Mouse (Mus musculus) heart, embryonic 15.5 days (tissue): ENCODE data around the gene Gnat2. TPM values are rescaled to one million over a fixed set of nuclear protein-coding genes. Genes with fewer than 3 reads are reported as not detected.

Source experiments
- ATAC-seq: fragments of 200-750 bp; cut with Nextera tagmentation; replicated peaks from 2 replicates; pipeline ENCODE4 v1.8.0; 2017; ENCODE audit warnings: low read depth, moderate TSS enrichment; ENCODE audit not compliant: insufficient number of reproducible peaks, insufficient read depth, low FRiP score
- H3K27ac ChIP-seq: fragments of 300-500 bp; sonication (generic); 2 replicates; pipeline ENCODE4 v1.5.1; 2015; ENCODE audit warnings: mild to moderate bottlenecking, inconsistent platforms
- H3K27me3 ChIP-seq: fragments of 300-500 bp; sonication (generic); 2 replicates; pipeline ENCODE4 v1.6.1; 2015; ENCODE audit warnings: inconsistent platforms
- H3K36me3 ChIP-seq: fragments of 300-500 bp; sonication (generic); 2 replicates; pipeline ENCODE4 v1.6.1; 2015; ENCODE audit warnings: mild to moderate bottlenecking, inconsistent platforms
- H3K4me1 ChIP-seq: fragments of 300-500 bp; sonication (generic); replicated peaks from 2 replicates; pipeline ENCODE4 v1.6.1; 2015; ENCODE audit warnings: inconsistent platforms
- H3K4me2 ChIP-seq: fragments of 300-500 bp; sonication (generic); 2 replicates; pipeline ENCODE4 v1.6.1; 2015; ENCODE audit warnings: inconsistent platforms, mild to moderate bottlenecking, moderate library complexity
- H3K4me3 ChIP-seq: fragments of 300-500 bp; sonication (generic); 2 replicates; pipeline ENCODE4 v1.5.1; 2015; ENCODE audit warnings: mild to moderate bottlenecking, inconsistent platforms
- H3K9ac ChIP-seq: fragments of 300-500 bp; sonication (generic); 2 replicates; pipeline ENCODE4 v1.6.1; 2015; ENCODE audit warnings: mild to moderate bottlenecking, inconsistent platforms
- H3K9me3 ChIP-seq: fragments of 300-500 bp; sonication (generic); replicated peaks from 2 replicates; pipeline ENCODE4 v1.6.1; 2016; ENCODE audit warnings: inconsistent platforms
- WGBS: fragments of 180-500 bp; shearing (Covaris S2); methylation state at CpG from one replicate; pipeline ENCODE4 v1.1.7; 2015; ENCODE audit warnings: mixed read lengths; 5-methylcytosine and 5-hydroxymethylcytosine counted together
- polyA plus RNA-seq: library from polyadenylated mRNA; unstranded; fragments of >200 nt; fragmentation: Nextera tagmentation; extraction: Ambion mirVana; gene quantifications from 2 replicates; pipeline ENCODE4 v1.2.1, GENCODE M21; 2015

Gnat2 gene
- polyA plus RNA-seq, 1 experiment from 2014 or later: 0.74 TPM

DNA sequence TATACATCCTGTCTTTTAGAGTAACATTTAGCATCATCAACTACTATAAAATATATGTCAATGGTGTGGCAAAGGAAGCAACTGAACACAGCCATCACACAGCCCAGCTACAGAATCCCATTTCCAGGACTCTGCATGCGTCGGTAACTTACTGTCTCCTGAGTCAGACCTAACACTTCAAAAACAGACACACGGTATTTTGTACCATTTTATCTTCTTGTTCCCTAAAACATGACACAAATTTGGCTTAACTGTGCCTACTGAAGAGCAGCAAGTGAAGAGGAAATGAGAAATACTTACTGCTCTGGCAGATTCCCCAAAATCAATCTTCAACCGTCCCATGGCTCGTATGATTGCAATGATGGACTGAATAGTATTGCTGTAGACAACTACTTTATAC lies 30.7 kb downstream of the Gnat2 start:
- Histone ChIP-seq H3K9me3 (no peaks in the 10 kb centered on the region), H3K4me3 (no peak overlapping the region), H3K4me1 (no peaks in the 10 kb centered on the region), H3K27ac (no peak overlapping the region), H3K4me2 (no peak overlapping the region), H3K36me3 (peaks cover 24% of the 10 kb centered on the region), H3K9ac (no peak overlapping the region), H3K27me3 (no peaks in the 10 kb centered on the region)
- no peak for ATAC-seq
- WGBS: 85% methylated on average over 5 of the region's 5 CpGs

DNA sequence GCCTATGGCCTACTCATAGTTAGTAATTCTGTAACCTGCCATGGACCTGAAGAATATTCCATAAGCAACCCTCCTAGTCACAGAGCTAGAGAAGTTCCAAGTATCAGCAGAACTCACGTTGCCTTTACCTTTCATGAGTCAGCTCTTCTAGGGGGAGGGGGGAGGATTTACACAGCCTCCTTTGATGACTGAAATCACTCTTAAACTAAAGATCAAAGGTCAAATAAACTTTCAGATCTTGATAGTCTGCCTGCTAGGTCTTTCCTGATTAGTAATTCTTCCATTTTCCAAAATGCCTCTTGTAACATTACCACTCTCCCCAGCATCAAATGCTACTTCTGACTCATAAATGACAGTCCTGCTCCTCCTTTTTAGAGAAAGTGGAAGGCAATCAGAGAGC lies 31.5 kb downstream of the Gnat2 start:
- Histone ChIP-seq H3K4me1 (0 out of 2 replicates have a peak, but pooled peaks cover 5% of the 10 kb centered on the region), H3K4me2 (no peak overlapping the region), H3K27ac (no peak overlapping the region), H3K9ac (no peak overlapping the region), H3K9me3 (no peaks in the 10 kb centered on the region), H3K4me3 (no peak overlapping the region), H3K27me3 (no peaks in the 10 kb centered on the region), H3K36me3 (peaks cover 15% of the 10 kb centered on the region)
- WGBS: 54% methylated on average over 1 of the region's 1 CpGs
- no peak for ATAC-seq

DNA sequence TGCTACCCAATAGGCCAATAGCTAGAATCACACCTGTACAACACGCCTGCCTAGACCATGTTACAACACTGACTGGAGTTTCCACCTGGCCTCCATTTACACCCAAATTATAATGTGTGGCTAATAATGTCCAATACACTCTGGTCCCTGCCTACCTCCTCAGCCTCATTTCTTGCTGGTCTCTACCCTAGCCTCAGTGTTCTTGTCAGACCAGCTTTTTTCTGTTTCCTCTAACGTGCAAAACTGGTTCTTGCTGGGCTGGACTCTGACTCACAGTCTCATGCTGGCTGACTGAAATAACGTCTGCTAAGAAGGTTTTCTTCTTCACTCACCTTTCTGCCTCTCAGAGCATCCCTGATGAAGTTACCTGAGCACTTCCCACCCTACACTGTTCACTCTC lies 33.7 kb downstream of the Gnat2 start:
- Histone ChIP-seq H3K9ac (no peak overlapping the region), H3K27me3 (no peaks in the 10 kb centered on the region), H3K36me3 (peaks cover 6% of the 10 kb centered on the region; the same call in 1 of the 2 replicates), H3K27ac (no peak overlapping the region), H3K4me2 (no peak overlapping the region), H3K4me3 (no peak overlapping the region), H3K9me3 (no peaks in the 10 kb centered on the region), H3K4me1 (peaks cover 20% of the 10 kb centered on the region)
- no peak for ATAC-seq
- WGBS: 90% methylated on average over 3 of the region's 3 CpGs

DNA sequence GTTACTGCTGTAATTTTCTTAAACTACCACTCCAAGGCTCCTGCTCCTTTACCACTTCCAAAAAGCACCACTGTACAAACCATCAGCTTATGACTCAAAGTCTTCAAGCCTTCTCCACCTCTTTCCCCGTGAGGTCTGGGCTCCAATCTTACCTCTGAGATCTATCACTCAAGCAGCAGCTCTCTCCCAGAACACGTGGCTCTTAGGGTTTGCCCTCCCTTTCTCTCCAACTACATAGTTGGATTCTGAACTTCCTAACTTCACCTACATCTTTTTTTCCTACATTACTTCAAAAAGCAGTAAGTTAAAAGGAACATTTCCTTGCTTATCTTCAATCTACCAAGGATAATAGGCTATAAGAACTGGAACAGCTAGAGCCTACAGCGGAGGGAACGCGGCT lies 35.9 kb downstream of the Gnat2 start:
- H3K27ac ChIP-seq: no peak overlapping the region
- peaks cover 36% of the 10 kb centered on the region for H3K4me1 ChIP-seq
- no peak overlapping the region for H3K9ac ChIP-seq
- no peaks in the 10 kb centered on the region for H3K9me3 ChIP-seq
- no peaks in the 10 kb centered on the region for H3K27me3 ChIP-seq
- no peaks in the 10 kb centered on the region; the same call in 1 of the 2 replicates for H3K36me3 ChIP-seq
- H3K4me2 ChIP-seq: no peak overlapping the region
- no peak for ATAC-seq
- no peak overlapping the region for H3K4me3 ChIP-seq
- WGBS: 66% methylated on average over 5 of the region's 5 CpGs

DNA sequence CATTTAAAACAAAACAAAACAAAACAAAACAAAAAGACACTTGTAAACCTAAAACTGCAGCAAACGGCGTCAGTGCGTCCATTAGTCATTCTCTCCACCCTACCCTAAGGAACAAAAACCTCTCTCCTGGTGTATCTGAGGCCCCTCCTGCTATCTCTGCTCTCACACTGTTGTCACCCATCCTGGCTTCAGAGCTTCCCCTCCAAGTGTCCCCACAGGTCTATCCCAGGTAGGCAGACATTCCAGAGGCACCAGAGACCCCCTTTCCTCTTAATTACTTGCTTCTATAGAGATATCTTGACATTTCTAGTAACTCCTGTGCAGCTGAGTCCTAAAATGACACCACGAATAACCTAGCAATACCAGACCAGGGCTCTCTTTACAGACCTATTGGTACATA lies 36.8 kb downstream of the Gnat2 start:
- no peak overlapping the region for H3K4me2 ChIP-seq
- no peaks in the 10 kb centered on the region for H3K9me3 ChIP-seq
- H3K27ac ChIP-seq: no peak overlapping the region
- no peak for ATAC-seq
- peaks cover 37% of the 10 kb centered on the region for H3K4me1 ChIP-seq
- no peak overlapping the region for H3K4me3 ChIP-seq
- no peaks in the 10 kb centered on the region for H3K36me3 ChIP-seq
- 81% methylated on average over 4 of the region's 4 CpGs for whole genome bisulfite sequencing
- H3K27me3 ChIP-seq: no peaks in the 10 kb centered on the region
- H3K9ac ChIP-seq: no peak overlapping the region

DNA sequence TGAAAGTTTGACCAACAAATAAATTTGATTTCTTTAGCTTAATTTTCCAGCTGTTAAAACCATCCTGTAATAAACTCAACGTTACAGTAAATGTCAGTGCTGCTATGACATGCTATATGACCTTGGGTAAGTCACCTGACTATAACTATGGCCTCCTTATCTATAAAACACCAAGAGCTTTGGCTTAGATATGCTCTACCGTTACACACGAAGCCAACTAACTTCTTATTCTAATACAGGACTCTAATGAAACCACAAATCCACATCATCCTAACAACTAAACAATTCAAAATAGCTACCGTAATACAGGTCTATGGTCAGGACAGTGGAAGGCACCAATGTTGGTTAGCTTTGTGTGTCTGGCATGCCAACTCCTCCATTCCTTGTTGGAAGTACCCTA lies 37.2 kb downstream of the Gnat2 start:
- no peaks in the 10 kb centered on the region for H3K36me3 ChIP-seq
- H3K9ac ChIP-seq: no peak overlapping the region
- no peak for ATAC-seq
- H3K9me3 ChIP-seq: no peaks in the 10 kb centered on the region
- WGBS: 63% methylated on average over 4 of the region's 4 CpGs
- H3K4me3 ChIP-seq: no peak overlapping the region
- no peaks in the 10 kb centered on the region for H3K27me3 ChIP-seq
- H3K4me1 ChIP-seq: peaks cover 39% of the 10 kb centered on the region
- H3K4me2 ChIP-seq: no peak overlapping the region
- H3K27ac ChIP-seq: no peak overlapping the region

DNA sequence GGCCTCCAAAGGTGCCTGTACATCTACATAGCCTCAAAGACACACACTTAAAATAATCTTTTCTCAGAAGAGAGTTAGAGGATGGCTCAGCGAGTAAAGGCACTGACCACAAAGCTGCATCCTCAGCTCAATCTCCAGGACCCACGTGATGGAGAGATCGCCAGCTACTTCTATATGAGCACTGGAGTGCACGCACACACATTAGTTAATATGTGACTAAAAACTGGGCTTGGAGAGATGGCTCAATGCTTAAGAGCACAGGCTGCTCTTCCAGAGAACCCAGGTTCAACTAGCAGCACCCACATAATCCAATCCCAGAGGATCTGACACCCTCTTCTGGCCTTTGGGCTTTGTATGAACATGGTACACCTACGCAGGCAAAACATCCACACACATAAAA lies 38.6 kb downstream of the Gnat2 start:
- ATAC-seq: no peak
- H3K27ac ChIP-seq: no peak overlapping the region
- H3K36me3 ChIP-seq: no peaks in the 10 kb centered on the region
- H3K4me2 ChIP-seq: no peak overlapping the region
- H3K9me3 ChIP-seq: no peaks in the 10 kb centered on the region
- peaks cover 40% of the 10 kb centered on the region for H3K4me1 ChIP-seq
- 85% methylated on average over 5 of the region's 5 CpGs for WGBS
- H3K27me3 ChIP-seq: no peaks in the 10 kb centered on the region
- no peak overlapping the region for H3K4me3 ChIP-seq
- no peak overlapping the region for H3K9ac ChIP-seq

DNA sequence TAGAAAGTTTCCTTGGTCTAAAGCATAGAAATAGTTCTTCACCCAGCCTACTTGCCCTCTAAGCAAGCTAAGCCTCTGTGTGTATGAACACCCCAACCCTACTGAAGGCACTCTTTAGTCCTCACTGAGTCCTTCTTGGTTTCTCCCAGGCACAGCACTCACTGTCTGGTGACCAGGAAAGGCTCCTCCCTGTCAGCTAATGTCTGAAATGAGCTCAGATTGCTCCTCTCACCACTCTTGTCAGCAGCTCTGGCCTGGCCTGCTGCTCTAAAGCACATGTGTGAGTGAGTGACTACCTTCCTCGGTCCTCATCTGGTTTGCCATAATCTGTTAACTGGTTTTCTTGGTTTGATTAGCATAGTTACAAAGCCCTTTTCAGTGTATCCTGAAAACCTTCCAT lies 39.2 kb downstream of the Gnat2 start:
- Histone ChIP-seq H3K36me3 (no peaks in the 10 kb centered on the region), H3K9me3 (no peaks in the 10 kb centered on the region), H3K4me3 (no peak overlapping the region), H3K4me2 (no peak overlapping the region), H3K27me3 (no peaks in the 10 kb centered on the region), H3K27ac (peak overlapping the region; percentile 45), H3K9ac (no peak overlapping the region), H3K4me1 (peaks cover 40% of the 10 kb centered on the region)
- ATAC-seq: no peak; the same call in 1 of the 2 replicates
- 39% methylated on average over 1 of the region's 1 CpGs for WGBS

DNA sequence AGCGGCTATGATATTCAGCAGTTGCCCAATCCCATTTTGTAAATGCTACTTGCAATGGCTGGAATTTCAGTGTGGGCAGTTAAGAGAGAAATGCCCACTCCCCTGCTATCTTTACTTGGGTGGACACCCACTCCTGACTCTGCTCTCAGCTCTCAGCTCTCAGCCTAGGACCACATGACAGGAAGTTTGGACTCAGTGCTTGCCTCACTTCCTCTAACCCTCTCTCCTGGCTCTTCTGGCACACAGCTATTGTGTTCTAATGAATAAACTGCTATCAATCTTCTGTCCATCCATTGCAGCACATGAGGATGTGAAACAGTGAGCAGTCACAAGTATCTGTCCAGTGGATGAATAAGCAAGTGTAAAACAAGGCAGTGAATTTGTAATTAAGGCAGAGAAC lies 39.9 kb downstream of the Gnat2 start:
- Histone ChIP-seq H3K9me3 (no peaks in the 10 kb centered on the region), H3K36me3 (no peaks in the 10 kb centered on the region), H3K4me3 (no peak overlapping the region), H3K9ac (no peak overlapping the region), H3K4me1 (peaks cover 40% of the 10 kb centered on the region), H3K27me3 (no peaks in the 10 kb centered on the region), H3K27ac (peak overlapping the region; percentile 45), H3K4me2 (no peak overlapping the region)
- WGBS: 71% methylated on average over 1 of the region's 1 CpGs
- no peak for ATAC-seq

DNA sequence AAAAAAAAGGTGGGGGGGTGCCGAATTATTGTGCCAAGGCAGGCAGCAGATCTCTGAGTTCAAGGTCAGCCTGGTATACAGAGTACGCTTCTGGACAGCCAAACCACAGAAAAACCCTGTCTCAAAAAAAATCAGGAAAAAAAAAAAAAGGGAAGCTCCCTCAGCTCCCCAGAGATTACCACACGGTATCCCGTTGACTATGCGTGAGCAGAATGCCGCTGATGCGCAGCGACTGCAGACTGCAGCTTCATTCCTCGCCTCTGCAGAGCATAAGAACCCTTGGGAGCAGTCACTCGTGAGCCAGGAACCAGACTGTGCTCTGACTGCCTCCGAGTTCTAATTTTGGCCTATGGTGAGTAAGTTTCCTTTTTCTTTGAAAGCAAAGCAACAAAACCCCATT lies 42.1 kb downstream of the Gnat2 start:
- no peaks in the 10 kb centered on the region for H3K9me3 ChIP-seq
- H3K4me2 ChIP-seq: 0 out of 2 replicates have a peak overlapping the region, but pooled peaks have one; percentile 0
- H3K27me3 ChIP-seq: no peaks in the 10 kb centered on the region
- 71% methylated on average over 11 of the region's 11 CpGs for WGBS
- H3K9ac ChIP-seq: no peak overlapping the region
- H3K27ac ChIP-seq: no peak overlapping the region
- no peaks in the 10 kb centered on the region for H3K36me3 ChIP-seq
- H3K4me1 ChIP-seq: peaks cover 30% of the 10 kb centered on the region
- ATAC-seq: no peak
- no peak overlapping the region for H3K4me3 ChIP-seq

DNA sequence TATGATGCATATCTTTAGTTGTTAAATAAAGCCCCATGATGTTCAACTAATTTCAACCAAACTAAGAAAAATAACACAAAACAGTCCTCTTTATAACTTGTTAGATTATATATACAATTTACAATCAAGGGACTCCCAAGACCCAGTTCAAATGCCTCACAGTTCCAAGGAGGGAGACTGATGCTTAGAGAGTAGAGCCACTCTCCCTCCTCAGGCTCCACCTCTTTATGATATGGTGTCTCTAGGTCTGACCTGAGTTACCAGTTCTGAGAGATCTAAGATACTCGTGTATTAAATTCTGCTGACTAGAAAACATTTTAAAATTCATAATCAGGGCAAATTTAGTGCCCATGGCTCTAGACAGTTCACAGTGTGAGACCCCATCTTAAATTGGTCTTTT lies 46.5 kb downstream of the Gnat2 start:
- Histone ChIP-seq H3K27ac (no peak overlapping the region), H3K4me2 (no peak overlapping the region), H3K4me1 (peaks cover 6% of the 10 kb centered on the region), H3K36me3 (0 out of 2 replicates have a peak, but pooled peaks cover 6% of the 10 kb centered on the region), H3K27me3 (no peaks in the 10 kb centered on the region), H3K9me3 (no peaks in the 10 kb centered on the region), H3K9ac (no peak overlapping the region), H3K4me3 (no peak overlapping the region)
- ATAC-seq: no peak
- WGBS: 76% methylated on average over 1 of the region's 1 CpGs

DNA sequence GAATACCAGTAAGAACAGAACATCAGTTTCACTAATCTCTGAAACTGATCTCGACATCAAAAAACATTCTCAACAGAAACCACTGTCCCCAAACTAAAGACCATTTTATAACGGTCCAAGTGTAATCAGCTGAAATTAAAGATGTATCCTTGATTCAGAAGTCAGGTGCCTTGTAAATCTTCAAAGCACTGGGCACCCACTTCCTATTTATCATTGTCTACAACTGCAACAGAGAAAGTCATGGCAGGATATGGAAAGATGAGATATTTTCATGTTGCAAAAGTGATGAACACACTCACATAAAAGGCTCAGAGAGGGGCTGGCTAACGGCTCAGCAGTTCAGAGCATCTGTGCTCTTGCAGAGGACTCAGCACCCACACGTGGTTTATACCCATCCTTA lies 48.2 kb downstream of the Gnat2 start:
- 0 out of 2 replicates have a peak, but pooled peaks cover 6% of the 10 kb centered on the region for H3K36me3 ChIP-seq
- 75% methylated on average over 4 of the region's 4 CpGs for WGBS
- no peak for ATAC-seq
- H3K9ac ChIP-seq: no peak overlapping the region
- no peaks in the 10 kb centered on the region for H3K9me3 ChIP-seq
- H3K27ac ChIP-seq: no peak overlapping the region
- H3K4me1 ChIP-seq: peaks cover 12% of the 10 kb centered on the region
- H3K4me2 ChIP-seq: no peak overlapping the region
- H3K27me3 ChIP-seq: no peaks in the 10 kb centered on the region
- H3K4me3 ChIP-seq: no peak overlapping the region
